Mouse (Mus musculus) liver, embryonic 12.5 days (tissue): ENCODE measurements at regions not wholly inside any gene's neighbourhood (a gene's known extent, or its start where the extent isn't known, plus 50 kb on each side); places are given as distances from the start of the nearest gene placed in this dataset.
"Not testable (repeated sequence)": the region's sequence is repeated elsewhere in the genome, so short reads cannot be mapped to it uniquely, and the experiment has no call there.

Source experiments
- ATAC-seq: fragments of 200-750 bp; cut with Nextera tagmentation; 2 replicates; pipeline ENCODE4 v1.8.0; 2017; ENCODE audit warnings: moderate number of reproducible peaks, mild to moderate bottlenecking, moderate library complexity
- H3K27ac ChIP-seq: fragments of 300-500 bp; sonication (generic); 2 replicates; pipeline ENCODE4 v1.5.1; 2016; ENCODE audit warnings: mild to moderate bottlenecking
- H3K27me3 ChIP-seq: fragments of 300-500 bp; sonication (generic); replicated peaks from 2 replicates; pipeline ENCODE4 v1.6.1; 2016; ENCODE audit warnings: mild to moderate bottlenecking, moderate library complexity
- H3K36me3 ChIP-seq: fragments of 300-500 bp; sonication (generic); 2 replicates; pipeline ENCODE4 v1.6.1; 2016; ENCODE audit warnings: mild to moderate bottlenecking, moderate library complexity
- H3K4me1 ChIP-seq: fragments of 300-500 bp; sonication (generic); 2 replicates; pipeline ENCODE4 v1.6.1; 2016
- H3K4me2 ChIP-seq: fragments of 300-500 bp; sonication (generic); 2 replicates; pipeline ENCODE4 v1.6.1; 2016; ENCODE audit warnings: mild to moderate bottlenecking, moderate library complexity
- H3K4me3 ChIP-seq: fragments of 300-500 bp; sonication (generic); 2 replicates; pipeline ENCODE4 v1.5.1; 2016; ENCODE audit warnings: mild to moderate bottlenecking, moderate library complexity
- H3K9ac ChIP-seq: fragments of 300-500 bp; sonication (generic); 2 replicates; pipeline ENCODE4 v1.6.1; 2016; ENCODE audit warnings: mild to moderate bottlenecking, moderate library complexity
- H3K9me3 ChIP-seq: fragments of 300-500 bp; sonication (generic); replicated peaks from 2 replicates; pipeline ENCODE4 v1.6.1; 2016; ENCODE audit warnings: mild to moderate bottlenecking, moderate library complexity
- WGBS: fragments of 180-500 bp; shearing (Covaris S2); methylation state at CpG from one replicate; pipeline ENCODE4 v1.1.7; 2016; ENCODE audit not compliant: insufficient replicate concordance; 5-methylcytosine and 5-hydroxymethylcytosine counted together

GRCm38 (mm10) chr2:114723971-114724666, 69.4 kb upstream of the Dph6 start:
- H3K27me3 ChIP-seq = no peaks in the 10 kb centered on the region
- no peak overlapping the region for H3K4me3 ChIP-seq
- H3K36me3 ChIP-seq = no peaks in the 10 kb centered on the region
- no peak overlapping the region for H3K9ac ChIP-seq
- H3K27ac ChIP-seq = no peak overlapping the region
- WGBS = 53% methylated on average over 6 of the region's 6 CpGs
- H3K4me2 ChIP-seq = no peak overlapping the region
- no peaks in the 10 kb centered on the region for H3K9me3 ChIP-seq
- no peaks in the 10 kb centered on the region for H3K4me1 ChIP-seq
- ATAC-seq = no peak

GRCm38 (mm10) chr2:114727197-114727596, 72.4 kb upstream of the Dph6 start:
- Histone ChIP-seq H3K36me3 (no peaks in the 10 kb centered on the region), H3K4me2 (no peak overlapping the region), H3K4me1 (no peaks in the 10 kb centered on the region), H3K27ac (no peak overlapping the region), H3K9ac (no peak overlapping the region), H3K27me3 (no peaks in the 10 kb centered on the region), H3K4me3 (no peak overlapping the region), H3K9me3 (no peaks in the 10 kb centered on the region)
- WGBS = 76% methylated on average over 1 of the region's 1 CpGs
- no peak for ATAC-seq

- 46% methylated on average over 4 of the region's 4 CpGs for WGBS
- Histone ChIP-seq H3K27ac (no peak overlapping the region), H3K4me2 (no peak overlapping the region), H3K4me3 (no peak overlapping the region), H3K4me1 (no peaks in the 10 kb centered on the region), H3K27me3 (no peaks in the 10 kb centered on the region), H3K9me3 (no peaks in the 10 kb centered on the region), H3K36me3 (no peaks in the 10 kb centered on the region), H3K9ac (no peak overlapping the region)
- no peak for ATAC-seq
Measured at GRCm38 (mm10) chr2:114734861-114735569, 80.3 kb upstream of the Dph6 start.

GRCm38 (mm10) chr2:114739421-114740212, 84.9 kb upstream of the Dph6 start:
- no peak for ATAC-seq
- Histone ChIP-seq H3K36me3 (no peaks in the 10 kb centered on the region), H3K9ac (no peak overlapping the region), H3K4me3 (no peak overlapping the region), H3K9me3 (no peaks in the 10 kb centered on the region), H3K27me3 (no peaks in the 10 kb centered on the region), H3K4me2 (no peak overlapping the region), H3K4me1 (no peaks in the 10 kb centered on the region), H3K27ac (no peak overlapping the region)
- 64% methylated on average over 11 of the region's 11 CpGs for WGBS

- WGBS = 57% methylated on average over 4 of the region's 4 CpGs
- Histone ChIP-seq H3K27ac (no peak overlapping the region), H3K36me3 (no peaks in the 10 kb centered on the region), H3K4me3 (no peak overlapping the region), H3K4me2 (no peak overlapping the region), H3K27me3 (no peaks in the 10 kb centered on the region), H3K9ac (no peak overlapping the region), H3K4me1 (no peaks in the 10 kb centered on the region), H3K9me3 (no peaks in the 10 kb centered on the region)
- no peak for ATAC-seq
Measured at GRCm38 (mm10) chr2:114763276-114763675, 108.5 kb upstream of the Dph6 start.

GRCm38 (mm10) chr2:114773723-114774122, 119.0 kb upstream of the Dph6 start:
- ATAC-seq, H3K4me1 ChIP-seq, H3K9me3 ChIP-seq, H3K4me2 ChIP-seq, H3K4me3 ChIP-seq, H3K27me3 ChIP-seq, H3K9ac ChIP-seq, H3K36me3 ChIP-seq, H3K27ac ChIP-seq: not testable (repeated sequence)
- WGBS = 68% methylated on average over 6 of the region's 6 CpGs

- H3K9ac ChIP-seq = no peak overlapping the region
- H3K4me3 ChIP-seq = no peak overlapping the region
- 65% methylated on average over 3 of the region's 3 CpGs for WGBS
- no peaks in the 10 kb centered on the region for H3K27me3 ChIP-seq
- no peaks in the 10 kb centered on the region for H3K9me3 ChIP-seq
- no peak overlapping the region for H3K4me2 ChIP-seq
- no peak overlapping the region for H3K27ac ChIP-seq
- no peaks in the 10 kb centered on the region for H3K36me3 ChIP-seq
- H3K4me1 ChIP-seq = no peaks in the 10 kb centered on the region
- ATAC-seq = no peak
Measured at GRCm38 (mm10) chr2:114774278-114774677, 119.5 kb upstream of the Dph6 start.

GRCm38 (mm10) chr2:114775532-114775931, 120.8 kb upstream of the Dph6 start:
- WGBS = 59% methylated on average over 2 of the region's 2 CpGs
- Histone ChIP-seq H3K27ac (no peak overlapping the region), H3K4me3 (no peak overlapping the region), H3K9ac (no peak overlapping the region), H3K9me3 (no peaks in the 10 kb centered on the region), H3K4me2 (no peak overlapping the region), H3K4me1 (no peaks in the 10 kb centered on the region), H3K27me3 (no peaks in the 10 kb centered on the region), H3K36me3 (no peaks in the 10 kb centered on the region)
- ATAC-seq = no peak

- Histone ChIP-seq H3K36me3 (no peaks in the 10 kb centered on the region), H3K4me2 (no peak overlapping the region), H3K9me3 (no peaks in the 10 kb centered on the region), H3K4me1 (no peaks in the 10 kb centered on the region), H3K27me3 (no peaks in the 10 kb centered on the region), H3K4me3 (no peak overlapping the region), H3K27ac (no peak overlapping the region), H3K9ac (no peak overlapping the region)
- WGBS = 62% methylated on average over 2 of the region's 2 CpGs
- no peak for ATAC-seq
Measured at GRCm38 (mm10) chr2:114776176-114776575, 121.4 kb upstream of the Dph6 start.

- 0 out of 2 replicates have a peak, but pooled peaks have one; percentile 21 for ATAC-seq
- H3K9me3 ChIP-seq = no peaks in the 10 kb centered on the region
- WGBS = 30% methylated on average over 6 of the region's 6 CpGs
- no peaks in the 10 kb centered on the region for H3K27me3 ChIP-seq
- no peaks in the 10 kb centered on the region for H3K36me3 ChIP-seq
- no peaks in the 10 kb centered on the region for H3K4me1 ChIP-seq
- no peak overlapping the region for H3K4me2 ChIP-seq
- H3K4me3 ChIP-seq = no peak overlapping the region
- H3K9ac ChIP-seq = no peak overlapping the region
- H3K27ac ChIP-seq = no peak overlapping the region
Measured at GRCm38 (mm10) chr2:114782450-114782849, 127.7 kb upstream of the Dph6 start.

GRCm38 (mm10) chr2:114784191-114784590, 129.4 kb upstream of the Dph6 start:
- H3K4me1 ChIP-seq = no peaks in the 10 kb centered on the region
- H3K4me3 ChIP-seq = no peak overlapping the region
- no peak overlapping the region for H3K27ac ChIP-seq
- no peak overlapping the region for H3K9ac ChIP-seq
- H3K9me3 ChIP-seq = no peaks in the 10 kb centered on the region
- no peak for ATAC-seq
- no peak overlapping the region for H3K4me2 ChIP-seq
- no peaks in the 10 kb centered on the region for H3K27me3 ChIP-seq
- no peaks in the 10 kb centered on the region for H3K36me3 ChIP-seq

- no peak for ATAC-seq
Measured at GRCm38 (mm10) chr2:114788251-114788650, 133.5 kb upstream of the Dph6 start.

More at GRCm38 (mm10) chr2:114788251-114788650, 133.5 kb upstream of the Dph6 start:
- Histone ChIP-seq H3K4me3 (no peak overlapping the region), H3K9ac (no peak overlapping the region), H3K4me2 (no peak overlapping the region), H3K27ac (no peak overlapping the region), H3K27me3 (no peaks in the 10 kb centered on the region), H3K36me3 (no peaks in the 10 kb centered on the region), H3K9me3 (no peaks in the 10 kb centered on the region), H3K4me1 (no peaks in the 10 kb centered on the region)
- WGBS = 57% methylated on average over 3 of the region's 3 CpGs
